Mouse (Mus musculus): Measurements from ENCODE around the gene Ccdc3. TPM values are rescaled to one million over a fixed set of nuclear protein-coding genes. Genes with fewer than 3 reads are reported as not detected.
"Not testable (repeated sequence)": the region's sequence is repeated elsewhere in the genome, so short reads cannot be mapped to it uniquely, and the experiment has no call there.

The Ccdc3 gene
- polyA plus RNA-seq, 1 experiment from 2014 or later = 10.2 TPM

DNA sequence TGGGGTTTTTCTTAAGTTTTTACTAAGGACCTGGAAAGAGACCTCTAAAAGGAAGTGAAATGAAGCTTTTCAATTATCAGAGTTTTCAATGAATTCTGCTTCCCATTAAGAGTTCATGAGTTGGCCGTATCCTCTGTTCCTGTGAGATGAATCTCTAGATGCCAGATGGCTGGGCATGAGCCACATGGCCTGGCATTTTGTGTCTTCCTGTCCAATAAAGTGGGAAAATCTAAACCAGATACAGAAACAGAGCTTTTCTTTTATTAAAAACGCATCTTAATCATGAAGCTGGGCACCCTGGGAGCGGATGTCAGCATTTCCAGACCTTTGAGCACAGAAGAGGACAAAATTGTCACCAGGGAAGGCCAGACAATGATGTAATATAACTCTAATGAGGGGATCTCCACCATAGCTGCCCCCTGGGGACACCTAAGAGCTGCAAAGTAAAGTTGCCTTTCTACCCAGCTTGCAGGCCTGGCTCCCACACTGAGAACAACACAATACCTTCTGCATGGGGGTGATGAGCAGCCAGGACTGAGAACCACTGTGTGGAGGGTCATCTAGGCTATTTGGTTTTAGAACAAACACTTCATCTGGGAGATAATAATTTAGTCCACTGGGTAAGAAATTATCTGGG, 99.4 kb downstream of the Ccdc3 start:
- Histone ChIP-seq H3K4me2 (no peak overlapping the region), H3K36me3 (no peaks in the 10 kb centered on the region), H3K27me3 (replicated peaks) (no peaks in the 10 kb centered on the region), H3K27ac (no peak overlapping the region), H3K4me3 (no peak overlapping the region), H3K9me3 (replicated peaks) (no peaks in the 10 kb centered on the region), H3K4me1 (no peaks in the 10 kb centered on the region), H3K9ac (no peak overlapping the region)
- ATAC-seq = no peak
- WGBS (ENCODE audit: insufficient replicate concordance) = 61% methylated on average over 3 of the region's 3 CpGs

DNA sequence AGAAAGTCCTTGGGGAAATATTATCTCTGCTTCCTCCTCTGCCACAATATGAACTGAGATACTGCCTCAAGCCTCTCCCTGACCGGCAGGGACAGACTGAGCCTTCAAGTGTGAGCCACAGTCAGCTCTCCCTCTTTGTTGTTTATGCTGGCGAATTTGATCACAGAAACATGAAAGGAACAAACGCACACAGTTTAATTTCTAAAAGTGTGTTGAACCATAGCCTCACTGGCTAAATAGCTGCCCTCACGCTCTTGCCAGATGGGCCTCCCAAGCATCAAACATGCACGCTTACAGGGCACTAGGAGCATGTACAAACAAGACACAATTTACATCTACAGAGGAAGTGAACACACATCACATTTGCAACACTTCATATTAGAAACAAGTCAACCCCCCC, 100.3 kb downstream of the Ccdc3 start:
- Histone ChIP-seq H3K36me3 (no peaks in the 10 kb centered on the region), H3K27me3 (replicated peaks) (no peaks in the 10 kb centered on the region), H3K27ac (no peak overlapping the region), H3K9ac (no peak overlapping the region), H3K4me2 (no peak overlapping the region), H3K9me3 (replicated peaks) (no peaks in the 10 kb centered on the region), H3K4me1 (no peaks in the 10 kb centered on the region), H3K4me3 (no peak overlapping the region)
- WGBS (ENCODE audit: insufficient replicate concordance) = 60% methylated on average over 5 of the region's 5 CpGs
- ATAC-seq = no peak

DNA sequence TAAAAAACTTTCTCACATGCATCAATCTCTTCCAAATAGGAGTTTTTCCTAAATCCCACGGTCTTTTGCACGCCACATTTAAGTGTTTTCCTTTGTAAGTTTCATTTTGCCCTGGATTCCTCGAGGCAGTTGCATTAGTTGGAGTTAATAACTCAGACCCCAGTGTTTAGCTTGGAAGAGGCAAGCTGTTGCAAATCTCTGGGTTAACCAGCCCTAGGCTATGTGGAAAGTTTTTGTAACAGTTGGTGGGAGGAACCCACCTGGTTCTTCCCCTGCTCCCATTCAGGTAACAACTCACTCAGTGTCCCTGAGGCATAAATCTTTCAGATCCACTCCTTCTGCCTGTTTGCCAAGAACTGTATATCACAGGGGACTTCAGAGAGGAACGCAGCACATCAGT, 101.9 kb downstream of the Ccdc3 start:
- 67% methylated on average over 4 of the region's 4 CpGs for WGBS (ENCODE audit: insufficient replicate concordance)
- H3K9me3 ChIP-seq (replicated peaks) = no peaks in the 10 kb centered on the region
- H3K4me1 ChIP-seq = no peaks in the 10 kb centered on the region
- no peaks in the 10 kb centered on the region for H3K36me3 ChIP-seq
- H3K4me3 ChIP-seq = no peak overlapping the region
- H3K27me3 ChIP-seq (replicated peaks) = no peaks in the 10 kb centered on the region
- H3K4me2 ChIP-seq = no peak overlapping the region
- no peak overlapping the region for H3K9ac ChIP-seq
- no peak overlapping the region for H3K27ac ChIP-seq
- no peak for ATAC-seq

DNA sequence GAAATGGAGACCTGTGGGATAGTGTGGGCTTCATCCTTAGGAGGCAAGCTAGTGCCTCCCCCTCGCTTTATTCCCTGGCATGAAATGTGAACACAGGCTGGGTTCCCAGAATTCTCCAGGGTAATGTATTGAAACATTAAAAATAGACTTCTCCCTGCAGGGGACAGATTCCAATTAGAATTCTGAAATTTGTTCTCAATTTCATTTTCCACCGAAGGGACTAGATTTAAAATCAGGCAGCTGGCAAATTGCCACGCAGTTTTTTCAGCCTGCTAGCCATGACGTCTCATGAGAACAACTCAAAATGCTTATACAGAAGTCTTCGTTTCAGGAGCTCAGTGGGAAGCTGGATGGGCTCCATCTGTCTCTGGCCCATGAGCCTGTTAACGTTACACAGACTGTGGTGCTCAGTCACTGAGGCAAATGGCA, 103.9 kb downstream of the Ccdc3 start:
- Histone ChIP-seq H3K27me3 (replicated peaks) (no peaks in the 10 kb centered on the region), H3K4me3 (no peak overlapping the region), H3K27ac (no peak overlapping the region), H3K4me2 (no peak overlapping the region), H3K4me1 (no peaks in the 10 kb centered on the region), H3K36me3 (no peaks in the 10 kb centered on the region), H3K9me3 (replicated peaks) (no peaks in the 10 kb centered on the region), H3K9ac (no peak overlapping the region)
- ATAC-seq = no peak
- WGBS (ENCODE audit: insufficient replicate concordance) = 61% methylated on average over 6 of the region's 6 CpGs

DNA sequence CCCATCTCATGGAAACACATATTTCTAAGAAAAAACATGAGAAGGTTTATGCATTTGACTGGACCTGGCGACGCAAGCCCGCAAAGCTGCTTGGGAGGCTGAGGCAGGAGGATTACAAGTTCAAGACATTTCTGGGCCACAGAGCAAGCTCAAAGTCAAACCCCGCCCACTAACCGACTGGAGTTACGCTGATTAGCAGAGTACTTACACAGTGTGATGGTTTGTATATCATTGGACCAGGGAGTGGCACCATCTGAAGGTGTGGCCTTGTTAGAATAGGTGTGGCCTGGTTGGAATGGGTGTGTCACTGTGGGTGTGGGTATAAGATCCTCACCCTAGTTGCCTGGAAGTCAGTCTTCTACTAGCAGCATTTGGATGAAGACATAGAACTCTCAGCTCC, 111.6 kb downstream of the Ccdc3 start:
- H3K4me1 ChIP-seq; H3K9me3 ChIP-seq (replicated peaks); H3K9ac ChIP-seq; H3K36me3 ChIP-seq; H3K27me3 ChIP-seq (replicated peaks); H3K27ac ChIP-seq; H3K4me2 ChIP-seq; H3K4me3 ChIP-seq: not testable (repeated sequence)
- 0 out of 2 replicates have a peak, but pooled peaks have one; percentile 54 for ATAC-seq
- WGBS (ENCODE audit: insufficient replicate concordance) = 83% methylated on average over 6 of the region's 6 CpGs

DNA sequence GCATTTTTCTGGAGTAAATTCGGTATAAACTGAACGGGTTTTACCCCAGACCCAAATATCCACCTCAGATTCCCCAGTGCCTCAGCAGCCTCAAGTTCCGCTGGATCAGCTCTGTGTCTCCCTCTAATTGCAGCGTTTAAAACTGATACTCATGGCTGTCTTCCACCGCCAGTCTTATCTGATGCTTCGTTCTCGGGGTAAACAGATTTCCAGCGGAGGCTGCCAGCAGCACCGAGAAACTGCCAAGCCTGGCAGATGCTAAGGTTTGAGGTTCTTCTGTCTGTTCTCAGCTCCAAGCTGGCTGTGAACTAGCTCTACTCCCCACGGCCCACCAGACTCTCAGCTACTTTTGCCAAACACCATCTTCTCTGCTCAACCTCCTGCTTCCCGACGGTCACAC, 112.4 kb downstream of the Ccdc3 start:
- Histone ChIP-seq H3K9ac (no peak overlapping the region), H3K36me3 (no peaks in the 10 kb centered on the region), H3K4me1 (peaks cover 8% of the 10 kb centered on the region; the same call in 1 of the 2 replicates), H3K9me3 (replicated peaks) (no peaks in the 10 kb centered on the region), H3K27ac (no peak overlapping the region), H3K27me3 (replicated peaks) (no peaks in the 10 kb centered on the region), H3K4me3 (no peak overlapping the region), H3K4me2 (no peak overlapping the region)
- no peak for ATAC-seq
- 54% methylated on average over 12 of the region's 12 CpGs for WGBS (ENCODE audit: insufficient replicate concordance)

DNA sequence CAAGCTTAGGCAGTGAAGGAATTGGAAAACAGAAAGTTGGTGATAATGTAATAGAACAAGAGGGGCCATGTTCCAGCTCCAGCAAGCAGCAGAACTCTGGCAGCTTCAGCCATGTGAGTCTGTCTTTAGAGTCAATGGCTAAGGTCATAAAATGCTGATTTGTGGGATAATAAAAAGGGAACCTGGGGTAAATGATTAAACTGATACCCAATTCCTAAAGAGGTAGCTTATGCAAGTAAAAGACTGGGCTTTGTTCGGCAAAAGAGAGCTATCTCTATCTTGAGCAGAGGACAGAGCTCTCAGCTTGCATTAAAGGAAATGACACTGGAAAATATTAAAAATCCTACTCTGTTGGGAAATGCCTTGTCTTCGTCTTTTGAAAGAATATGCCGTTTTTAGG, 120.7 kb downstream of the Ccdc3 start:
- Histone ChIP-seq H3K4me3 (no peak overlapping the region), H3K36me3 (no peaks in the 10 kb centered on the region), H3K4me2 (no peak overlapping the region), H3K27me3 (replicated peaks) (no peaks in the 10 kb centered on the region), H3K9ac (no peak overlapping the region), H3K4me1 (no peaks in the 10 kb centered on the region), H3K9me3 (replicated peaks) (no peaks in the 10 kb centered on the region), H3K27ac (no peak overlapping the region)
- 59% methylated on average over 3 of the region's 3 CpGs for WGBS (ENCODE audit: insufficient replicate concordance)
- ATAC-seq = no peak

DNA sequence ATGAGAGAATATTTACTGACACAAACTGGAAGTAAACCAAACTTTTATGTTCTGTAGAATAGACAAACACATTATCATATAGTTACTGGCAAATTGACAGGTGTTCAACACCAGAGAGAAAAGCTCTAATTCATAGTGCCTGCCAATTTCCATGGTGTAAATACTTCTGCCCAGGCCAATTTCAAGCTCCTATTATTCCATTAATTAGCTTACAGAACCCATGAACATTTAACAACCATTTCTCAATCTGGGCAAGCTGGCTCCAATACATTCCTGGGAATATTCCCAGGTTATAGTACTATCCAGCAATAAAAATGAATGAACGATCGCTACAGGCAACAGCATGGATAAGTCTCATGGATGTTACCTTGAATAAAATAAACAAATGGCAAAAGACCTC, 124.7 kb downstream of the Ccdc3 start:
- ATAC-seq = no peak
- WGBS (ENCODE audit: insufficient replicate concordance) = 68% methylated on average over 2 of the region's 2 CpGs
- H3K4me3 ChIP-seq = no peak overlapping the region
- no peak overlapping the region for H3K9ac ChIP-seq
- H3K27ac ChIP-seq = no peak overlapping the region
- H3K36me3 ChIP-seq = no peaks in the 10 kb centered on the region
- H3K27me3 ChIP-seq (replicated peaks) = no peaks in the 10 kb centered on the region
- H3K4me2 ChIP-seq = no peak overlapping the region
- H3K9me3 ChIP-seq (replicated peaks) = no peaks in the 10 kb centered on the region
- H3K4me1 ChIP-seq = no peaks in the 10 kb centered on the region

DNA sequence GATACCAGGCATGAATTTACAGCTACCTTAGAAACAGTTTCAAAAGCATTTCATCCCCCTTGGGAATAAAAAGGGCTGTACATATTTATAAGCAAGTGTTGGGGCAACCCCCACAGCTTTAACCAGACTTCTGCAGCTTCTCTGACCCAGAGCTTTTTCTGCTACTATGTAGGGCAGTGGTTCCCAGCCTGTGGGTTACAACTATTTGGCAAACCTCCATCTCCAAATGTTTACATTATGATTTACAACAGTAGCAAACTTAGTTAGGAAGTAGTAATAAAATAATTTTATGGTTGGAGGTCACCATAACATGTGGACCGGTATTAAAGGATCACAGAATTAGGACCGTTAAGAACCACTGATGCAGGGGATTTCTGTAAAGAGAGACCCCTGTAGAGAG, 130.4 kb downstream of the Ccdc3 start:
- Histone ChIP-seq H3K4me3 (no peak overlapping the region), H3K9ac (no peak overlapping the region), H3K4me2 (no peak overlapping the region), H3K36me3 (no peaks in the 10 kb centered on the region), H3K9me3 (replicated peaks) (no peaks in the 10 kb centered on the region), H3K4me1 (no peaks in the 10 kb centered on the region), H3K27ac (no peak overlapping the region), H3K27me3 (replicated peaks) (no peaks in the 10 kb centered on the region)
- 69% methylated on average over 2 of the region's 2 CpGs for WGBS (ENCODE audit: insufficient replicate concordance)
- no peak for ATAC-seq

Other genes starting within 250 kb of the Ccdc3 start
- gene Phyh, start 218.8 kb upstream of the Ccdc3 start, polyA plus RNA-seq (2016; fragmentation: Nextera tagmentation; extraction: Ambion mirVana) = 38.7 and 39.2 TPM in 2 replicates
- gene Ucma, start 161.7 kb upstream of the Ccdc3 start, polyA plus RNA-seq (2016; fragmentation: Nextera tagmentation; extraction: Ambion mirVana) = not detected in 2 replicates
- gene Mcm10, start 125.0 kb upstream of the Ccdc3 start, polyA plus RNA-seq (2016; fragmentation: Nextera tagmentation; extraction: Ambion mirVana) = 57.7 and 59.0 TPM in 2 replicates
- gene Optn, start 73.7 kb upstream of the Ccdc3 start, polyA plus RNA-seq (2016; fragmentation: Nextera tagmentation; extraction: Ambion mirVana) = 18.5 and 18.7 TPM in 2 replicates

Data from liver, embryonic 12.5 days (tissue).